Mouse (Mus musculus) small intestine, adult 2 months (tissue): Measurements from ENCODE around the gene Chd3.

Source experiments
- CTCF ChIP-seq: fragments of 200-500 bp; IDR thresholded peaks from 2 replicates; pipeline ENCODE4 v1.5.1; 2012; ENCODE audit warnings: low read depth, mild to moderate bottlenecking, control low read depth, inconsistent platforms, low read length, moderate library complexity, mixed read lengths; ENCODE audit not compliant: insufficient replicate concordance, insufficient read length; ENCODE audit errors: extremely low read depth
- POLR2A ChIP-seq: fragments of 200-500 bp; IDR thresholded peaks from 2 replicates; pipeline ENCODE4 v1.6.1; 2012; ENCODE audit warnings: low read depth, mild to moderate bottlenecking, control low read depth, inconsistent platforms, low read length, moderate library complexity

GRCm38 (mm10) chr11:69362479-69362878 is 6.7 kb downstream of the Chd3 start:
- TF ChIP-seq POLR2A: no peak
- TF ChIP-seq CTCF: no peak
